Mouse (Mus musculus) stomach, postnatal 0 days (tissue): ENCODE measurements around the gene Atxn1. TPM values are rescaled to one million over a fixed set of nuclear protein-coding genes. Genes with fewer than 3 reads are reported as not detected.
A peak's percentile ranks its signal among the peaks of the same experiment; 100 is the strongest.

Experiments
- ATAC-seq: fragments of 200-750 bp; cut with Nextera tagmentation; 2 replicates; pipeline ENCODE4 v1.8.0; 2017; ENCODE audit not compliant: low FRiP score, low TSS enrichment
- DNase-seq: peaks from one replicate; pipeline ENCODE4 v3.0.0-alpha.2; 2016; ENCODE audit warnings: low spot score
- H3K27ac ChIP-seq: fragments of 300-500 bp; sonication (generic); replicated peaks from 2 replicates; pipeline ENCODE4 v1.5.1; 2014; ENCODE audit warnings: mild to moderate bottlenecking, control low read depth
- H3K27me3 ChIP-seq: fragments of 300-500 bp; sonication (generic); 2 replicates; pipeline ENCODE4 v1.6.1; 2014; ENCODE audit warnings: low read length; ENCODE audit not compliant: control insufficient read depth, insufficient read depth
- H3K36me3 ChIP-seq: fragments of 300-500 bp; sonication (generic); 2 replicates; pipeline ENCODE4 v1.6.1; 2014; ENCODE audit warnings: low read length, mixed read lengths; ENCODE audit not compliant: control insufficient read depth, insufficient read depth
- H3K4me1 ChIP-seq: fragments of 300-500 bp; sonication (generic); replicated peaks from 2 replicates; pipeline ENCODE4 v1.6.1; 2014; ENCODE audit warnings: antibody characterized with exemption; ENCODE audit not compliant: control insufficient read depth, insufficient read depth
- H3K4me2 ChIP-seq: fragments of 300-500 bp; sonication (generic); replicated peaks from 2 replicates; pipeline ENCODE4 v1.6.1; 2014; ENCODE audit warnings: low read depth, mild to moderate bottlenecking, control low read depth, moderate library complexity
- H3K4me3 ChIP-seq: fragments of 300-500 bp; sonication (generic); 2 replicates; pipeline ENCODE4 v1.5.1; 2014; ENCODE audit warnings: low read depth, low read length, control low read depth
- H3K9ac ChIP-seq: fragments of 300-500 bp; sonication (generic); 2 replicates; pipeline ENCODE4 v1.6.1; 2014; ENCODE audit warnings: mild to moderate bottlenecking, low read length, control low read depth, mixed read lengths
- H3K9me3 ChIP-seq: fragments of 300-500 bp; sonication (generic); 2 replicates; pipeline ENCODE4 v1.6.1; 2016; ENCODE audit warnings: low read length; ENCODE audit not compliant: control insufficient read depth
- CTCF ChIP-seq: IDR thresholded peaks from 2 replicates; pipeline ENCODE4 v1.5.1; 2016; ENCODE audit warnings: antibody characterized with exemption, low read depth, mild to moderate bottlenecking, moderate library complexity
- EP300 ChIP-seq: optimal IDR thresholded peaks from 2 replicates; pipeline ENCODE3; 2016; ENCODE audit warnings: antibody characterized with exemption
- WGBS: fragments of 180-500 bp; shearing (Covaris S2); extraction: QIAGEN DNeasy Blood & Tissue Kit; methylation state at CpG from one replicate; pipeline ENCODE4 v1.1.7; 2014; 5-methylcytosine and 5-hydroxymethylcytosine counted together
- polyA plus RNA-seq: library from polyadenylated mRNA; unstranded; fragments of >200 nt; fragmentation: Nextera tagmentation; extraction: Ambion mirVana; gene quantifications from 2 replicates; pipeline ENCODE4 v1.2.1, GENCODE M21; 2015

Atxn1 gene
- polyA plus RNA-seq, 1 experiment from 2014 or later = 7.0 TPM

- TF ChIP-seq CTCF (no peak), EP300 (no peak)
- Histone ChIP-seq H3K4me2 (no peak overlapping the region), H3K4me3 (no peak overlapping the region), H3K27me3 (no peaks in the 10 kb centered on the region), H3K36me3 (no peaks in the 10 kb centered on the region), H3K27ac (no peak overlapping the region), H3K4me1 (no peaks in the 10 kb centered on the region; the same call in 1 of the 2 replicates), H3K9ac (no peak overlapping the region), H3K9me3 (no peaks in the 10 kb centered on the region)
- DNase-seq (no peak), ATAC-seq (no peak)
- 78% methylated on average over 2 of the region's 2 CpGs for WGBS
Measured at GRCm38 (mm10) chr13:45688864-45689263, 275.9 kb downstream of the Atxn1 start.

- WGBS = 94% methylated on average over 8 of the region's 8 CpGs
- DNase-seq (no peak), ATAC-seq (no peak)
- Histone ChIP-seq H3K36me3 (no peaks in the 10 kb centered on the region), H3K4me1 (no peaks in the 10 kb centered on the region; the same call in 1 of the 2 replicates), H3K27me3 (no peaks in the 10 kb centered on the region), H3K4me2 (no peak overlapping the region), H3K27ac (no peak overlapping the region), H3K9ac (no peak overlapping the region), H3K4me3 (no peak overlapping the region), H3K9me3 (no peaks in the 10 kb centered on the region)
- no peak for TF ChIP-seq CTCF
- no peak for TF ChIP-seq EP300
Measured at GRCm38 (mm10) chr13:45687581-45687980, 277.2 kb downstream of the Atxn1 start.

- WGBS = 56% methylated on average over 3 of the region's 3 CpGs
- ATAC-seq = no peak
Measured at GRCm38 (mm10) chr13:45686309-45686582, 278.6 kb downstream of the Atxn1 start.

GRCm38 (mm10) chr13:45685575-45686308 is 279.1 kb downstream of the Atxn1 start:
- 83% methylated on average over 7 of the region's 7 CpGs for WGBS
- ATAC-seq = no peak

More at GRCm38 (mm10) chr13:45686309-45686582, 278.6 kb downstream of the Atxn1 start:
- Histone ChIP-seq H3K27ac (no peak overlapping the region), H3K4me2 (no peak overlapping the region), H3K27me3 (no peaks in the 10 kb centered on the region), H3K9me3 (no peaks in the 10 kb centered on the region), H3K4me1 (no peaks in the 10 kb centered on the region; the same call in 1 of the 2 replicates), H3K9ac (no peak overlapping the region), H3K4me3 (no peak overlapping the region), H3K36me3 (no peaks in the 10 kb centered on the region)
- TF ChIP-seq CTCF = no peak
- TF ChIP-seq EP300 = no peak
- DNase-seq = no peak

GRCm38 (mm10) chr13:45684891-45685311 is 279.9 kb downstream of the Atxn1 start:
- TF ChIP-seq CTCF = no peak
- TF ChIP-seq EP300 = no peak
- Histone ChIP-seq H3K4me3 (no peak overlapping the region), H3K9me3 (no peaks in the 10 kb centered on the region), H3K27me3 (no peaks in the 10 kb centered on the region), H3K4me2 (no peak overlapping the region), H3K36me3 (no peaks in the 10 kb centered on the region), H3K27ac (peak overlapping the region; percentile 35), H3K9ac (no peak overlapping the region), H3K4me1 (no peaks in the 10 kb centered on the region; the same call in 1 of the 2 replicates)
- ATAC-seq (no peak), DNase-seq (no peak)
- WGBS = 50% methylated on average over 4 of the region's 4 CpGs

More at GRCm38 (mm10) chr13:45685575-45686308, 279.1 kb downstream of the Atxn1 start:
- Histone ChIP-seq H3K9me3 (no peaks in the 10 kb centered on the region), H3K4me1 (no peaks in the 10 kb centered on the region; the same call in 1 of the 2 replicates), H3K9ac (no peak overlapping the region), H3K36me3 (no peaks in the 10 kb centered on the region), H3K27ac (peak overlapping the region; percentile 35; the same call in 1 of the 2 replicates), H3K4me2 (no peak overlapping the region), H3K27me3 (no peaks in the 10 kb centered on the region), H3K4me3 (no peak overlapping the region)
- no peak for DNase-seq
- TF ChIP-seq CTCF (no peak), EP300 (no peak)

- Histone ChIP-seq H3K36me3 (no peaks in the 10 kb centered on the region), H3K4me2 (no peak overlapping the region), H3K27ac (no peak overlapping the region), H3K4me3 (no peak overlapping the region), H3K27me3 (no peaks in the 10 kb centered on the region), H3K9me3 (no peaks in the 10 kb centered on the region), H3K9ac (no peak overlapping the region), H3K4me1 (no peaks in the 10 kb centered on the region; the same call in 1 of the 2 replicates)
- no peak for ATAC-seq
- TF ChIP-seq CTCF (peak; percentile 73), EP300 (no peak)
- DNase-seq = no peak
- 70% methylated on average over 3 of the region's 3 CpGs for WGBS
Measured at GRCm38 (mm10) chr13:45683991-45684390, 280.8 kb downstream of the Atxn1 start.
